Comparison of ENCODE assay signal across 33 mouse cellular contexts in the genomic region with DNA sequence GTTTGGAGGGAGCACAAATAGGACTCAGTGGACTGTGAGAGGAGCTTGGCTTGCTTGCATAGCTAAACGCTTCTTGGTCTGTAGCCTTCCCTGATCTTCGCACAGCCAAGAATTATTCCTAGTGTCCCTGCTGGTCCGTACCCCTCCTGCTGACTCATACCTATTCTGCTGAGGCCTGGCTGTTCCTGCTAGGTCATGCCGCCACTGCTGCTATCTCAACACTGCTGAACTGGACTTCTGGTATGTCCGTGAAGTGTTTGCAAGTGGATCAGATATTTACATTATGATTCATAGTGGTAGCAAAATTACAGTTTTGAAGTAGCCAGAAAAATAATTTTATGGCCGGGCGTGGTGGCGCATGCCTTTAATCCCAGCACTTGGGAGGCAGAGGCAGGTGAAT. TPM values are rescaled to one million over a fixed set of nuclear protein-coding genes. Genes with fewer than 3 reads are reported as not detected.
"Had no signal": no experiment of that assay in that cellular context is flagged by ENCODE, and none has a peak within 500 bp of the region (broad histone marks: within the 10 kb centered on the region; RNA-seq: fewer than 3 reads in every experiment).

No protein-coding gene starts in this region.

- H3K9ac ChIP-seq: limb, embryonic 12.5 days; limb, embryonic 13.5 days; limb, embryonic 15.5 days; liver, embryonic 12.5 days; liver, embryonic 13.5 days; liver, embryonic 14.5 days; liver, embryonic 15.5 days; liver, postnatal 0 days; lung, embryonic 14.5 days; lung, embryonic 15.5 days; midbrain, embryonic 12.5 days; midbrain, embryonic 13.5 days; midbrain, embryonic 15.5 days; neural tube, embryonic 12.5 days had no signal

- H3K4me3 ChIP-seq: limb, embryonic 10.5 days; limb, embryonic 12.5 days; limb, embryonic 13.5 days; limb, embryonic 15.5 days; liver, embryonic 12.5 days; liver, embryonic 13.5 days; liver, embryonic 15.5 days; lung, embryonic 15.5 days; megakaryocyte, embryonic 14.5 days; midbrain, embryonic 10.5 days; midbrain, embryonic 12.5 days; midbrain, embryonic 13.5 days; midbrain, embryonic 15.5 days; myocyte; neural tube, embryonic 12.5 days had no signal

- H3K27me3 ChIP-seq: limb, embryonic 12.5 days; limb, embryonic 13.5 days; limb, embryonic 15.5 days; liver, embryonic 12.5 days; liver, embryonic 13.5 days; liver, embryonic 15.5 days; lung, embryonic 15.5 days; megakaryocyte, embryonic 14.5 days; midbrain, embryonic 12.5 days; midbrain, embryonic 13.5 days; midbrain, embryonic 15.5 days; neural tube, embryonic 12.5 days had no signal

- H3K9me3 ChIP-seq: limb, embryonic 10.5 days; limb, embryonic 15.5 days; liver, embryonic 12.5 days; lung, embryonic 15.5 days; midbrain, embryonic 12.5 days; midbrain, embryonic 15.5 days; neural tube, embryonic 12.5 days had no signal

- H3K36me3 ChIP-seq: limb, embryonic 10.5 days; limb, embryonic 12.5 days; limb, embryonic 13.5 days; limb, embryonic 15.5 days; liver, embryonic 12.5 days; liver, embryonic 13.5 days; liver, embryonic 15.5 days; lung, embryonic 15.5 days; midbrain, embryonic 10.5 days; midbrain, embryonic 12.5 days; midbrain, embryonic 13.5 days; midbrain, embryonic 15.5 days; neural tube, embryonic 12.5 days had no signal

- DNase-seq: left cerebral cortex, postnatal 4 days; liver; liver, embryonic 13.5 days; liver, postnatal 0 days; lung, adult 18-20 months; lung, adult 2 months; lung, embryonic 14.5 days; lung, postnatal 10 days; lung, postnatal 14 days; lung, postnatal 36 days; midbrain, embryonic 14.5 days had no signal

- ATAC-seq: liver, embryonic 12.5 days; liver, postnatal 0 days; midbrain, embryonic 13.5 days; midbrain, embryonic 15.5 days; midbrain, embryonic 16.5 days had no signal

- H3K4me2 ChIP-seq: limb, embryonic 12.5 days; limb, embryonic 13.5 days; limb, embryonic 15.5 days; liver, embryonic 11.5 days; liver, embryonic 12.5 days; liver, embryonic 13.5 days; liver, embryonic 15.5 days; lung, embryonic 14.5 days; lung, embryonic 15.5 days; midbrain, embryonic 11.5 days; midbrain, embryonic 12.5 days; midbrain, embryonic 13.5 days; midbrain, embryonic 15.5 days; neural tube, embryonic 12.5 days had no signal

- H3K4me1 ChIP-seq: limb, embryonic 12.5 days; limb, embryonic 15.5 days; liver, embryonic 12.5 days; lung, embryonic 15.5 days; megakaryocyte, embryonic 14.5 days; midbrain, embryonic 12.5 days had no signal

- H3K27ac ChIP-seq: limb, embryonic 10.5 days; limb, embryonic 12.5 days; limb, embryonic 13.5 days; limb, embryonic 15.5 days; liver, embryonic 12.5 days; liver, embryonic 13.5 days; liver, embryonic 14.5 days; liver, embryonic 15.5 days; lung, embryonic 15.5 days; macrophage; midbrain, embryonic 10.5 days; midbrain, embryonic 12.5 days; midbrain, embryonic 13.5 days; midbrain, embryonic 15.5 days; neural tube, embryonic 12.5 days had no signal

RNA-seq across cellular contexts. Expression of a gene that starts 44.0 kb away (rescaled TPM):
- total RNA-seq: megakaryocyte progenitor cell, adult 5-6 weeks; megakaryocyte, adult 5-6 weeks; monocyte, adult 5-6 weeks had no signal
- polyA plus RNA-seq: macrophage had no signal
